Mouse (Mus musculus): ENCODE results near the gene Fcer1g.

The Fcer1g gene

GRCm38 (mm10) chr1:171234126-171234525 lies at the start of gene Fcer1g:
Gene Fcer1g, minus strand, starts transcription at chr1:171234365.
- no peak for DNase-seq (ENCODE audit: low spot score)

- DNase-seq (ENCODE audit: low spot score) = no peak
These were observed 49.3 kb upstream of the Fcer1g start for GRCm38 (mm10) chr1:171283188-171284160.

GRCm38 (mm10) chr1:171282086-171282805 lies 48.1 kb upstream of the Fcer1g start:
- DNase-seq (ENCODE audit: low spot score) = no peak

- peak; percentile 88 for DNase-seq (ENCODE audit: low spot score)
These were observed 47.4 kb upstream of the Fcer1g start for GRCm38 (mm10) chr1:171281528-171281923.

- DNase-seq (ENCODE audit: low spot score) = peak; percentile 98
These were observed 46.9 kb upstream of the Fcer1g start, which contains the start of gene Ppox for GRCm38 (mm10) chr1:171280916-171281527. Gene Ppox, minus strand, starts transcription at chr1:171281186.

GRCm38 (mm10) chr1:171280250-171280915 lies 46.2 kb upstream of the Fcer1g start:
- DNase-seq (ENCODE audit: low spot score) = no peak

- no peak for DNase-seq (ENCODE audit: low spot score)
These were observed 45.6 kb upstream of the Fcer1g start for GRCm38 (mm10) chr1:171279721-171280120.

- DNase-seq (ENCODE audit: low spot score) = no peak
These were observed 45.0 kb upstream of the Fcer1g start for GRCm38 (mm10) chr1:171279012-171279705.

- DNase-seq (ENCODE audit: low spot score) = no peak
These were observed 44.3 kb upstream of the Fcer1g start for GRCm38 (mm10) chr1:171278436-171278835.

- DNase-seq (ENCODE audit: low spot score) = no peak
These were observed 43.6 kb upstream of the Fcer1g start for GRCm38 (mm10) chr1:171277736-171278135.

- no peak for DNase-seq (ENCODE audit: low spot score)
These were observed 42.1 kb upstream of the Fcer1g start for GRCm38 (mm10) chr1:171276110-171276748.

GRCm38 (mm10) chr1:171275144-171275734 lies 41.1 kb upstream of the Fcer1g start:
- DNase-seq (ENCODE audit: low spot score) = no peak

GRCm38 (mm10) chr1:171274171-171274570 lies 40.0 kb upstream of the Fcer1g start:
- DNase-seq (ENCODE audit: low spot score) = no peak

GRCm38 (mm10) chr1:171272086-171272485 lies 37.9 kb upstream of the Fcer1g start:
- DNase-seq (ENCODE audit: low spot score) = no peak

- DNase-seq (ENCODE audit: low spot score) = no peak
These were observed 37.5 kb upstream of the Fcer1g start for GRCm38 (mm10) chr1:171271622-171272021.

- no peak for DNase-seq (ENCODE audit: low spot score)
These were observed 37.0 kb upstream of the Fcer1g start for GRCm38 (mm10) chr1:171271196-171271595.

- no peak for DNase-seq (ENCODE audit: low spot score)
These were observed 36.4 kb upstream of the Fcer1g start for GRCm38 (mm10) chr1:171270573-171270900.

GRCm38 (mm10) chr1:171269848-171270572 lies 35.8 kb upstream of the Fcer1g start, which contains the start of gene B4galt3:
Gene B4galt3, plus strand, starts transcription at chr1:171270328.
- DNase-seq (ENCODE audit: low spot score) = peak; percentile 93

GRCm38 (mm10) chr1:171268341-171268740 lies 34.2 kb upstream of the Fcer1g start:
- no peak for DNase-seq (ENCODE audit: low spot score)
